Mouse (Mus musculus) forebrain, embryonic 14.5 days (tissue): ENCODE measurements around the gene Tjp1. TPM values are rescaled to one million over a fixed set of nuclear protein-coding genes. Genes with fewer than 3 reads are reported as not detected.
A peak's percentile ranks its signal among the peaks of the same experiment; 100 is the strongest.

ENCODE experiments used
- ATAC-seq: fragments of 200-750 bp; cut with Nextera tagmentation; 2 replicates; pipeline ENCODE4 v1.8.0; 2017; ENCODE audit warnings: mild to moderate bottlenecking, moderate library complexity
- DNase-seq: peaks from one replicate; pipeline ENCODE4 v3.0.0-alpha.2; 2015; ENCODE audit warnings: low spot score
- H3K27ac ChIP-seq: fragments of 300-500 bp; sonication (generic); 2 replicates; pipeline ENCODE4 v1.5.1; 2014; ENCODE audit warnings: low read depth, mild to moderate bottlenecking, control low read depth, low read length, moderate library complexity
- H3K27me3 ChIP-seq: fragments of 300-500 bp; sonication (generic); replicated peaks from 2 replicates; pipeline ENCODE4 v1.6.1; 2014; ENCODE audit warnings: low read length, control low read depth, mixed read lengths; ENCODE audit not compliant: control insufficient read depth, insufficient read depth
- H3K36me3 ChIP-seq: fragments of 300-500 bp; sonication (generic); 2 replicates; pipeline ENCODE4 v1.6.1; 2014; ENCODE audit warnings: low read length, control low read depth; ENCODE audit not compliant: control insufficient read depth, insufficient read depth
- H3K4me1 ChIP-seq: fragments of 300-500 bp; sonication (generic); 2 replicates; pipeline ENCODE4 v1.6.1; 2014; ENCODE audit warnings: antibody characterized with exemption, low read length, control low read depth; ENCODE audit not compliant: control insufficient read depth, insufficient read depth
- H3K4me2 ChIP-seq: fragments of 300-500 bp; sonication (generic); 2 replicates; pipeline ENCODE4 v1.6.1; 2014; ENCODE audit warnings: mild to moderate bottlenecking, control low read depth, low read length
- H3K4me3 ChIP-seq: fragments of 300-500 bp; sonication (generic); 2 replicates; pipeline ENCODE4 v1.5.1; 2014; ENCODE audit warnings: low read depth, low read length, control low read depth
- H3K9ac ChIP-seq: fragments of 300-500 bp; sonication (generic); 2 replicates; pipeline ENCODE4 v1.6.1; 2014; ENCODE audit warnings: mild to moderate bottlenecking, low read length, control low read depth, moderate library complexity
- H3K9me3 ChIP-seq: fragments of 300-500 bp; sonication (generic); replicated peaks from 2 replicates; pipeline ENCODE4 v1.6.1; 2016; ENCODE audit warnings: low read length, control low read depth, mixed read lengths; ENCODE audit not compliant: control insufficient read depth
- WGBS: fragments of 180-500 bp; shearing (Covaris S2); extraction: QIAGEN DNeasy Blood & Tissue Kit; methylation state at CpG from one replicate; pipeline ENCODE4 v1.1.7; 2014; 5-methylcytosine and 5-hydroxymethylcytosine counted together
- polyA plus RNA-seq: library from polyadenylated mRNA; unstranded; fragments of >200 nt; fragmentation: Nextera tagmentation; extraction: Ambion mirVana; gene quantifications from 2 replicates; pipeline ENCODE4 v1.2.1, GENCODE M21; 2014

Gene Tjp1
- polyA plus RNA-seq, 1 experiment from 2014 or later = 16.2 TPM

- no peaks in the 10 kb centered on the region for H3K27me3 ChIP-seq
- 8% methylated on average over 1 of the region's 1 CpGs for WGBS
- DNase-seq = peak; percentile 87
- H3K4me2 ChIP-seq = no peak overlapping the region
- H3K27ac ChIP-seq = peak overlapping the region; percentile 66
- no peak overlapping the region for H3K4me3 ChIP-seq
- peaks cover 15% of the 10 kb centered on the region for H3K4me1 ChIP-seq
- no peak overlapping the region for H3K9ac ChIP-seq
- H3K9me3 ChIP-seq = no peaks in the 10 kb centered on the region
- ATAC-seq = peak; percentile 75
- H3K36me3 ChIP-seq = no peaks in the 10 kb centered on the region
Observed at GRCm38 (mm10) chr7:65357538-65357937, 170.0 kb downstream of the Tjp1 start.

GRCm38 (mm10) chr7:65356204-65356603, 171.4 kb downstream of the Tjp1 start:
- H3K27me3 ChIP-seq = no peaks in the 10 kb centered on the region
- no peak overlapping the region for H3K4me3 ChIP-seq
- no peaks in the 10 kb centered on the region for H3K36me3 ChIP-seq
- DNase-seq (no peak), ATAC-seq (no peak)
- H3K4me1 ChIP-seq = peaks cover 15% of the 10 kb centered on the region
- H3K4me2 ChIP-seq = no peak overlapping the region
- H3K9me3 ChIP-seq = no peaks in the 10 kb centered on the region
- H3K9ac ChIP-seq = no peak overlapping the region
- WGBS = 61% methylated on average over 1 of the region's 1 CpGs
- 0 out of 2 replicates have a peak overlapping the region, but pooled peaks have one; percentile 34 for H3K27ac ChIP-seq

- Histone ChIP-seq H3K27ac (no peak overlapping the region), H3K27me3 (no peaks in the 10 kb centered on the region), H3K4me2 (no peak overlapping the region), H3K9me3 (no peaks in the 10 kb centered on the region), H3K4me3 (no peak overlapping the region), H3K9ac (no peak overlapping the region), H3K36me3 (no peaks in the 10 kb centered on the region), H3K4me1 (peaks cover 14% of the 10 kb centered on the region)
- DNase-seq (no peak), ATAC-seq (no peak)
- WGBS = 74% methylated on average over 2 of the region's 2 CpGs
Observed at GRCm38 (mm10) chr7:65354908-65355307, 172.7 kb downstream of the Tjp1 start.

GRCm38 (mm10) chr7:65350348-65351079, 177.1 kb downstream of the Tjp1 start:
- H3K9ac ChIP-seq = no peak overlapping the region
- DNase-seq (no peak), ATAC-seq (no peak)
- 79% methylated on average over 4 of the region's 4 CpGs for WGBS
- H3K4me1 ChIP-seq = no peaks in the 10 kb centered on the region
- no peaks in the 10 kb centered on the region for H3K27me3 ChIP-seq
- no peak overlapping the region for H3K4me2 ChIP-seq
- H3K36me3 ChIP-seq = no peaks in the 10 kb centered on the region
- no peaks in the 10 kb centered on the region for H3K9me3 ChIP-seq
- no peak overlapping the region for H3K27ac ChIP-seq
- no peak overlapping the region for H3K4me3 ChIP-seq

GRCm38 (mm10) chr7:65348540-65348939, 179.0 kb downstream of the Tjp1 start:
- Histone ChIP-seq H3K27ac (no peak overlapping the region), H3K4me2 (no peak overlapping the region), H3K27me3 (no peaks in the 10 kb centered on the region), H3K4me1 (no peaks in the 10 kb centered on the region), H3K9ac (no peak overlapping the region), H3K4me3 (no peak overlapping the region), H3K9me3 (no peaks in the 10 kb centered on the region), H3K36me3 (no peaks in the 10 kb centered on the region)
- no peak for DNase-seq
- no peak for ATAC-seq

- H3K4me1 ChIP-seq = no peaks in the 10 kb centered on the region
- no peak overlapping the region for H3K4me3 ChIP-seq
- no peak for DNase-seq
- no peak overlapping the region for H3K9ac ChIP-seq
- ATAC-seq = no peak
- H3K9me3 ChIP-seq = no peaks in the 10 kb centered on the region
- H3K4me2 ChIP-seq = no peak overlapping the region
- peaks cover 10% of the 10 kb centered on the region; the same call in 1 of the 2 replicates for H3K36me3 ChIP-seq
- no peaks in the 10 kb centered on the region for H3K27me3 ChIP-seq
- 79% methylated on average over 3 of the region's 3 CpGs for WGBS
- no peak overlapping the region for H3K27ac ChIP-seq
Observed at GRCm38 (mm10) chr7:65345314-65345713, 182.3 kb downstream of the Tjp1 start.

GRCm38 (mm10) chr7:65337581-65338270, 189.9 kb downstream of the Tjp1 start:
- Histone ChIP-seq H3K36me3 (peaks cover 48% of the 10 kb centered on the region), H3K4me3 (no peak overlapping the region), H3K9me3 (no peaks in the 10 kb centered on the region), H3K27ac (no peak overlapping the region), H3K4me2 (no peak overlapping the region), H3K27me3 (no peaks in the 10 kb centered on the region), H3K4me1 (no peaks in the 10 kb centered on the region), H3K9ac (no peak overlapping the region)
- no peak for ATAC-seq
- no peak for DNase-seq
- 91% methylated on average over 7 of the region's 7 CpGs for WGBS

GRCm38 (mm10) chr7:65333081-65333760, 194.4 kb downstream of the Tjp1 start:
- H3K27me3 ChIP-seq = no peaks in the 10 kb centered on the region
- 87% methylated on average over 2 of the region's 2 CpGs for WGBS
- H3K4me2 ChIP-seq = no peak overlapping the region
- DNase-seq (no peak), ATAC-seq (no peak)
- H3K4me3 ChIP-seq = no peak overlapping the region
- H3K4me1 ChIP-seq = no peaks in the 10 kb centered on the region
- no peaks in the 10 kb centered on the region for H3K9me3 ChIP-seq
- H3K27ac ChIP-seq = no peak overlapping the region
- H3K36me3 ChIP-seq = peaks cover 34% of the 10 kb centered on the region
- no peak overlapping the region for H3K9ac ChIP-seq
